Mouse (Mus musculus) small intestine, adult 2 months (tissue): ENCODE data around the gene Eif3d.

Experiments used
- CTCF ChIP-seq: fragments of 200-500 bp; IDR thresholded peaks from 2 replicates; pipeline ENCODE4 v1.5.1; 2012; ENCODE audit warnings: low read depth, mild to moderate bottlenecking, control low read depth, inconsistent platforms, low read length, moderate library complexity, mixed read lengths; ENCODE audit not compliant: insufficient replicate concordance, insufficient read length; ENCODE audit errors: extremely low read depth
- POLR2A ChIP-seq: fragments of 200-500 bp; IDR thresholded peaks from 2 replicates; pipeline ENCODE4 v1.6.1; 2012; ENCODE audit warnings: low read depth, mild to moderate bottlenecking, control low read depth, inconsistent platforms, low read length, moderate library complexity

- TF ChIP-seq CTCF (no peak), POLR2A (no peak)
Observed at GRCm38 (mm10) chr15:77974165-77974841, 3.7 kb upstream of the Eif3d start.
